8 mouse cellular contexts compared by ENCODE assay signal in genomic region chr12:80463666-80464269, GRCm38 (mm10). TPM values are rescaled to one million over a fixed set of nuclear protein-coding genes. Genes with fewer than 3 reads are reported as not detected.
A peak's percentile ranks its signal among the peaks of the same experiment; 100 is the strongest.
DNase-seq lines count a peak whose midpoint lies in the region; ATAC-seq lines count a peak whose summit lies in the region.

No protein-coding gene starts in this region.

- H3K27ac ChIP-seq in lung, embryonic 15.5 days: peak overlapping the region; percentile 84
- H3K27ac ChIP-seq in heart, embryonic 11.5 days (ENCODE audit: low read depth, low read length): peak overlapping the region; percentile 67
- peak overlapping the region; percentile 87 for H3K27ac ChIP-seq in limb, embryonic 12.5 days

- ATAC-seq in lung, embryonic 15.5 days (ENCODE audit: borderline replicate concordance, extremely low read depth, low FRiP score, low TSS enrichment): no peak
- no peak for ATAC-seq in heart, embryonic 11.5 days (replicated peaks; ENCODE audit: insufficient number of reproducible peaks, low FRiP score, low TSS enrichment)
- no peak for ATAC-seq in limb, embryonic 12.5 days (ENCODE audit: insufficient number of reproducible peaks, insufficient read depth, low FRiP score, low TSS enrichment, low read depth)

- no peaks in the 10 kb centered on the region for H3K9me3 ChIP-seq in lung, embryonic 15.5 days
- no peaks in the 10 kb centered on the region for H3K9me3 ChIP-seq in heart, embryonic 11.5 days (replicated peaks; ENCODE audit: control insufficient read depth, low read length)
- no peaks in the 10 kb centered on the region for H3K9me3 ChIP-seq in limb, embryonic 12.5 days

- no peaks in the 10 kb centered on the region for H3K27me3 ChIP-seq in lung, embryonic 15.5 days
- no peaks in the 10 kb centered on the region for H3K27me3 ChIP-seq in heart, embryonic 11.5 days (ENCODE audit: control insufficient read depth, insufficient read depth, low read length)
- no peaks in the 10 kb centered on the region for H3K27me3 ChIP-seq in limb, embryonic 12.5 days

- DNase-seq in lung, postnatal 4 days: no peak
- DNase-seq in embryo, embryonic 10.5 days (ENCODE audit: low spot score): peak; percentile 44
- peak; percentile 67 for DNase-seq in skeletal muscle tissue, adult 2 months (ENCODE audit: low read depth, low spot score)
- no peak for DNase-seq in urinary bladder, postnatal 14 days (ENCODE audit: low spot score)
- no peak for DNase-seq in spleen, postnatal 14 days (ENCODE audit: low spot score in 2 of 2)

- peak overlapping the region; percentile 75 for H3K4me3 ChIP-seq in lung, embryonic 15.5 days
- peak overlapping the region; percentile 79 for H3K4me3 ChIP-seq in heart, embryonic 11.5 days (ENCODE audit: low read depth, low read length)
- peak overlapping the region; percentile 82 for H3K4me3 ChIP-seq in limb, embryonic 12.5 days (replicated peaks)

- peak overlapping the region; percentile 48 for H3K9ac ChIP-seq in lung, embryonic 15.5 days
- H3K9ac ChIP-seq in heart, embryonic 11.5 days (ENCODE audit: low read depth, low read length): peak overlapping the region; percentile 88
- peak overlapping the region; percentile 76 for H3K9ac ChIP-seq in limb, embryonic 12.5 days (replicated peaks)

- H3K36me3 ChIP-seq in lung, embryonic 15.5 days: no peaks in the 10 kb centered on the region
- no peaks in the 10 kb centered on the region for H3K36me3 ChIP-seq in heart, embryonic 11.5 days (ENCODE audit: control insufficient read depth, insufficient read depth, low read length)
- no peaks in the 10 kb centered on the region for H3K36me3 ChIP-seq in limb, embryonic 12.5 days

- peak overlapping the region; percentile 65 for H3K4me2 ChIP-seq in lung, embryonic 15.5 days
- peak overlapping the region; percentile 71 for H3K4me2 ChIP-seq in heart, embryonic 11.5 days
- peak overlapping the region; percentile 75 for H3K4me2 ChIP-seq in limb, embryonic 12.5 days

- peaks cover 8% of the 10 kb centered on the region for H3K4me1 ChIP-seq in lung, embryonic 15.5 days
- H3K4me1 ChIP-seq in heart, embryonic 11.5 days (ENCODE audit: control insufficient read depth, insufficient read depth, low read length): no peaks in the 10 kb centered on the region
- 0 out of 2 replicates have a peak, but pooled peaks cover 7% of the 10 kb centered on the region for H3K4me1 ChIP-seq in limb, embryonic 12.5 days (replicated peaks)

- 5% methylated on average over 17 of the region's 17 CpGs for WGBS in lung, embryonic 15.5 days
- WGBS in heart, embryonic 11.5 days (ENCODE audit: insufficient replicate concordance): 11% methylated on average over 17 of the region's 17 CpGs
- 9% methylated on average over 17 of the region's 17 CpGs for whole genome bisulfite sequencing in limb, embryonic 12.5 days

RNA-seq across cellular contexts. Expression of gene Exd2, which starts 0.9 kb away (rescaled TPM):
- 27.3 and 29.2 TPM in 2 replicates for polyA plus RNA-seq in lung, embryonic 15.5 days (2015; fragmentation: Nextera tagmentation; extraction: Ambion mirVana)
- 21.2 and 22.3 TPM in 2 replicates for polyA plus RNA-seq in heart, embryonic 11.5 days (2014; fragmentation: Nextera tagmentation; extraction: Ambion mirVana)
- polyA plus RNA-seq in limb, embryonic 12.5 days (2016; fragmentation: Nextera tagmentation; extraction: Ambion mirVana): 35.9 and 37.7 TPM in 2 replicates

RNA-seq across cellular contexts. Expression of gene Dcaf5, which starts 27.4 kb away (rescaled TPM):
- 10.8 and 11.3 TPM in 2 replicates for polyA plus RNA-seq in lung, embryonic 15.5 days (2015; fragmentation: Nextera tagmentation; extraction: Ambion mirVana)
- 8.1 and 9.0 TPM in 2 replicates for polyA plus RNA-seq in heart, embryonic 11.5 days (2014; fragmentation: Nextera tagmentation; extraction: Ambion mirVana)
- polyA plus RNA-seq in limb, embryonic 12.5 days (2016; fragmentation: Nextera tagmentation; extraction: Ambion mirVana): 18.3 and 19.0 TPM in 2 replicates

RNA-seq across cellular contexts. Expression of gene Galnt16, which starts 54.3 kb away (rescaled TPM):
- polyA plus RNA-seq in lung, embryonic 15.5 days (2015; fragmentation: Nextera tagmentation; extraction: Ambion mirVana): 12.3 TPM in 2 replicates
- 1.0 and 1.3 TPM in 2 replicates for polyA plus RNA-seq in heart, embryonic 11.5 days (2014; fragmentation: Nextera tagmentation; extraction: Ambion mirVana)
- 8.9 and 10.7 TPM in 2 replicates for polyA plus RNA-seq in limb, embryonic 12.5 days (2016; fragmentation: Nextera tagmentation; extraction: Ambion mirVana)

Comparison
In these comparisons a context has a peak if more than half of its experiments do, and no peak if none do; other contexts are left out.
1. DNase-seq: peak in embryo, embryonic 10.5 days (single experiment) and skeletal muscle tissue, adult 2 months (single experiment); none in lung, postnatal 4 days (0 of 2), urinary bladder, postnatal 14 days (single experiment) and spleen, postnatal 14 days (0 of 2).
2. Peak in every context shown above with its lines, with median percentiles within 50 percentile points of each other: H3K27ac ChIP-seq, H3K4me2 ChIP-seq, H3K4me3 ChIP-seq and H3K9ac ChIP-seq.